Mouse (Mus musculus) midbrain, postnatal 0 days (tissue): ENCODE measurements around the gene Mmp15. TPM values are rescaled to one million over a fixed set of nuclear protein-coding genes. Genes with fewer than 3 reads are reported as not detected.

Experiments used
- ATAC-seq: fragments of 200-750 bp; cut with Nextera tagmentation; 2 replicates; pipeline ENCODE4 v1.8.0; 2017; ENCODE audit warnings: moderate number of reproducible peaks, mild to moderate bottlenecking, moderate TSS enrichment, moderate library complexity; ENCODE audit not compliant: low FRiP score
- DNase-seq: peaks from one replicate; pipeline ENCODE4 v3.0.0-alpha.2; 2015; ENCODE audit warnings: low spot score
- H3K27ac ChIP-seq: fragments of 300-500 bp; sonication (generic); 2 replicates; pipeline ENCODE4 v1.5.1; 2014; ENCODE audit warnings: low read depth, mild to moderate bottlenecking, low read length, mixed read lengths
- H3K27me3 ChIP-seq: fragments of 300-500 bp; sonication (generic); 2 replicates; pipeline ENCODE4 v1.6.1; 2014; ENCODE audit warnings: low read length, control low read depth, mixed read lengths; ENCODE audit not compliant: insufficient read depth
- H3K36me3 ChIP-seq: fragments of 300-500 bp; sonication (generic); 2 replicates; pipeline ENCODE4 v1.6.1; 2014; ENCODE audit warnings: low read length, control low read depth, mixed read lengths; ENCODE audit not compliant: insufficient read depth
- H3K4me1 ChIP-seq: fragments of 300-500 bp; sonication (generic); 2 replicates; pipeline ENCODE4 v1.6.1; 2014; ENCODE audit warnings: mild to moderate bottlenecking, control low read depth, antibody characterized with exemption, low read length, mixed read lengths; ENCODE audit not compliant: insufficient read depth
- H3K4me2 ChIP-seq: fragments of 300-500 bp; sonication (generic); 2 replicates; pipeline ENCODE4 v1.6.1; 2014; ENCODE audit warnings: low read depth, mild to moderate bottlenecking, low read length, mixed read lengths; ENCODE audit not compliant: poor library complexity, severe bottlenecking
- H3K4me3 ChIP-seq: fragments of 300-500 bp; sonication (generic); 2 replicates; pipeline ENCODE4 v1.5.1; 2014; ENCODE audit warnings: low read depth, mild to moderate bottlenecking, low read length, moderate library complexity
- H3K9ac ChIP-seq: fragments of 300-500 bp; sonication (generic); replicated peaks from 2 replicates; pipeline ENCODE4 v1.6.1; 2014; ENCODE audit warnings: mild to moderate bottlenecking, low read length, moderate library complexity, mixed read lengths; ENCODE audit not compliant: poor library complexity, severe bottlenecking
- H3K9me3 ChIP-seq: fragments of 300-500 bp; sonication (generic); 2 replicates; pipeline ENCODE4 v1.6.1; 2016; ENCODE audit warnings: low read length, control low read depth
- CTCF ChIP-seq: IDR thresholded peaks from 2 replicates; pipeline ENCODE4 v1.5.1; 2016; ENCODE audit warnings: antibody characterized with exemption, mild to moderate bottlenecking
- WGBS: fragments of 180-500 bp; shearing (Covaris S2); extraction: QIAGEN DNeasy Blood & Tissue Kit; methylation state at CpG from one replicate; pipeline ENCODE4 v1.1.7; 2014; 5-methylcytosine and 5-hydroxymethylcytosine counted together
- polyA plus RNA-seq: library from polyadenylated mRNA; unstranded; fragments of >200 nt; fragmentation: Nextera tagmentation; extraction: Ambion mirVana; gene quantifications from 2 replicates; pipeline ENCODE4 v1.2.1, GENCODE M21; 2015
- total RNA-seq: library from RNA; depleted of rRNA; stranded (reverse); fragments of >200 nt; gene quantifications from 2 replicates; pipeline ENCODE4 v1.2.3, GENCODE M21; 2014

Mmp15 gene
- total and polyA plus RNA-seq, 2 experiments from 2014 or later = 13.7 to 59.1 TPM

- no peaks in the 10 kb centered on the region for H3K36me3 ChIP-seq
- H3K4me2 ChIP-seq = no peak overlapping the region
- no peaks in the 10 kb centered on the region for H3K27me3 ChIP-seq
- no peaks in the 10 kb centered on the region for H3K9me3 ChIP-seq
- TF ChIP-seq CTCF = no peak
- H3K9ac ChIP-seq = no peak overlapping the region
- no peak overlapping the region for H3K27ac ChIP-seq
- no peak overlapping the region for H3K4me3 ChIP-seq
- WGBS = 57% methylated on average over 8 of the region's 8 CpGs
- DNase-seq = no peak
- ATAC-seq = no peak
- no peaks in the 10 kb centered on the region for H3K4me1 ChIP-seq
Observed at GRCm38 (mm10) chr8:95395186-95395918, 43.3 kb downstream of the Mmp15 start.

GRCm38 (mm10) chr8:95396752-95397151 is 44.7 kb downstream of the Mmp15 start:
- no peaks in the 10 kb centered on the region for H3K9me3 ChIP-seq
- H3K4me2 ChIP-seq = no peak overlapping the region
- WGBS = 73% methylated on average over 11 of the region's 11 CpGs
- ATAC-seq (no peak), DNase-seq (no peak)
- no peak overlapping the region for H3K4me3 ChIP-seq
- 0 out of 2 replicates have a peak overlapping the region, but pooled peaks have one; percentile 18 for H3K27ac ChIP-seq
- no peaks in the 10 kb centered on the region for H3K27me3 ChIP-seq
- no peak for TF ChIP-seq CTCF
- H3K4me1 ChIP-seq = no peaks in the 10 kb centered on the region
- no peak overlapping the region for H3K9ac ChIP-seq
- no peaks in the 10 kb centered on the region for H3K36me3 ChIP-seq

GRCm38 (mm10) chr8:95397201-95397600 is 45.1 kb downstream of the Mmp15 start:
- H3K4me1 ChIP-seq = no peaks in the 10 kb centered on the region
- ATAC-seq = no peak
- H3K9ac ChIP-seq = no peak overlapping the region
- 0 out of 2 replicates have a peak overlapping the region, but pooled peaks have one; percentile 18 for H3K27ac ChIP-seq
- H3K4me3 ChIP-seq = no peak overlapping the region
- H3K4me2 ChIP-seq = no peak overlapping the region
- 50% methylated on average over 5 of the region's 5 CpGs for WGBS
- H3K27me3 ChIP-seq = no peaks in the 10 kb centered on the region
- no peaks in the 10 kb centered on the region for H3K9me3 ChIP-seq
- DNase-seq = no peak
- H3K36me3 ChIP-seq = no peaks in the 10 kb centered on the region
- TF ChIP-seq CTCF = no peak

DNA sequence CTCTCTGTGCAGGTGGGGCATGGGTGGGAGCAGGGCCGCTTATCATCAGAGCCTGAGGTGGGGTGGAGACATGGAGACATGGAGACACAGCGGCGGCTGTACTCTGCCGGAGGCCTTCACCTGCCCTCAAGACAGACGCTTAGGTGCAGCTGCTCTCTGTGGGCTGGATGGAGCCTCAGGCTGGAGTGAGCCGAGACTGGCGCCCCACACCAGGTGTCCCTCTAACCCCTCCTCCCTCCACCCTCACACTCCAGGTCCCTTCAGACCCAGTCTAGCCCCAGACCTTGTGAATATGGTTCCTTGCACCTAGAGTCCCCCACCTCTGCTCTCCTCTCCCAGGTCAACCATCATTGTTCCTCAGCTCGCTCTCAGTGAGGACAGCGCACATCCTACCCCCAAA is 47.1 kb downstream of the Mmp15 start:
- no peak overlapping the region for H3K4me2 ChIP-seq
- no peak for TF ChIP-seq CTCF
- H3K4me1 ChIP-seq = no peaks in the 10 kb centered on the region
- DNase-seq (no peak), ATAC-seq (no peak)
- no peaks in the 10 kb centered on the region for H3K36me3 ChIP-seq
- 83% methylated on average over 9 of the region's 9 CpGs for WGBS
- H3K4me3 ChIP-seq = no peak overlapping the region
- no peak overlapping the region for H3K9ac ChIP-seq
- H3K9me3 ChIP-seq = no peaks in the 10 kb centered on the region
- H3K27ac ChIP-seq = no peak overlapping the region
- no peaks in the 10 kb centered on the region for H3K27me3 ChIP-seq

- no peaks in the 10 kb centered on the region for H3K36me3 ChIP-seq
- DNase-seq = no peak
- H3K4me1 ChIP-seq = no peaks in the 10 kb centered on the region
- 66% methylated on average over 7 of the region's 7 CpGs for WGBS
- H3K9ac ChIP-seq = no peak overlapping the region
- no peak overlapping the region for H3K4me3 ChIP-seq
- H3K27me3 ChIP-seq = no peaks in the 10 kb centered on the region
- no peak overlapping the region for H3K27ac ChIP-seq
- no peak for TF ChIP-seq CTCF
- H3K9me3 ChIP-seq = no peaks in the 10 kb centered on the region
- H3K4me2 ChIP-seq = no peak overlapping the region
- no peak for ATAC-seq
Observed at GRCm38 (mm10) chr8:95401091-95401490, 49.0 kb downstream of the Mmp15 start.

DNA sequence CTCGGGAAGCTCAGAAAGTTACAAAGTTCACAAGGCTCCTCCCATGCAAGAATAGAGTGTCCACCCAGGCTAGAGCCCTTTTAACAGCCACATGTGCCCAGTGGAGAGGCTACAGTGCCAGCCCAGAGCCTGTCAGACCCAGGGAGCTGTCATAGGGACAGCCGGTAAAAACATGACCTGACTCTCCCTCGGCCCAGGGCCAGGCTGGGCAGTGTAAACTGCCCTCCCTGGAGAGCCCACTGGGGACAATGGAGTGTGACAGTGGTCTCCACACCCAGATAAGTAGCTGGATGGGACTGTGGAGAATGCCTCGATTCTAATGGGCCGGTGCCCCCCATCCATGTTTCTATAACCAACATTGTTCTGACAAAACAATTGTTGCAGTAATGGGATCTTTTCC is 57.5 kb downstream of the Mmp15 start:
- Histone ChIP-seq H3K9me3 (no peaks in the 10 kb centered on the region), H3K36me3 (no peaks in the 10 kb centered on the region), H3K9ac (no peak overlapping the region), H3K4me1 (no peaks in the 10 kb centered on the region), H3K4me2 (no peak overlapping the region), H3K27me3 (no peaks in the 10 kb centered on the region), H3K27ac (no peak overlapping the region), H3K4me3 (no peak overlapping the region)
- DNase-seq (no peak), ATAC-seq (no peak)
- 76% methylated on average over 5 of the region's 5 CpGs for WGBS
- TF ChIP-seq CTCF = no peak
